Mouse (Mus musculus) kidney, postnatal 0 days (tissue): Measurements from ENCODE around the gene Gys2. TPM values are rescaled to one million over a fixed set of nuclear protein-coding genes. Genes with fewer than 3 reads are reported as not detected.
"Not testable (repeated sequence)": the region's sequence is repeated elsewhere in the genome, so short reads cannot be mapped to it uniquely, and the experiment has no call there.

Source experiments
- ATAC-seq: fragments of 200-750 bp; cut with Nextera tagmentation; replicated peaks from 2 replicates; pipeline ENCODE4 v1.8.0; 2017; ENCODE audit warnings: low read depth, moderate number of reproducible peaks, moderate TSS enrichment, moderate library complexity; ENCODE audit not compliant: low FRiP score
- DNase-seq: peaks from one replicate; pipeline ENCODE4 v3.0.0-alpha.2; 2016; ENCODE audit warnings: low spot score
- H3K27ac ChIP-seq: fragments of 300-500 bp; sonication (generic); 2 replicates; pipeline ENCODE4 v1.5.1; 2014; ENCODE audit warnings: mild to moderate bottlenecking
- H3K27me3 ChIP-seq: fragments of 300-500 bp; sonication (generic); 2 replicates; pipeline ENCODE4 v1.6.1; 2014; ENCODE audit warnings: low read length, mixed read lengths; ENCODE audit not compliant: insufficient read depth
- H3K36me3 ChIP-seq: fragments of 300-500 bp; sonication (generic); 2 replicates; pipeline ENCODE4 v1.6.1; 2014; ENCODE audit warnings: low read length, mixed read lengths; ENCODE audit not compliant: insufficient read depth
- H3K4me1 ChIP-seq: fragments of 300-500 bp; sonication (generic); replicated peaks from 2 replicates; pipeline ENCODE4 v1.6.1; 2014; ENCODE audit warnings: antibody characterized with exemption, low read length, mixed read lengths; ENCODE audit not compliant: insufficient read depth
- H3K4me2 ChIP-seq: fragments of 300-500 bp; sonication (generic); 2 replicates; pipeline ENCODE4 v1.6.1; 2014; ENCODE audit warnings: mild to moderate bottlenecking, low read length, moderate library complexity, mixed read lengths
- H3K4me3 ChIP-seq: fragments of 300-500 bp; sonication (generic); replicated peaks from 2 replicates; pipeline ENCODE4 v1.5.1; 2014; ENCODE audit warnings: low read depth, low read length
- H3K9ac ChIP-seq: fragments of 300-500 bp; sonication (generic); 2 replicates; pipeline ENCODE4 v1.6.1; 2014; ENCODE audit warnings: low read depth, low read length
- H3K9me3 ChIP-seq: fragments of 300-500 bp; sonication (generic); replicated peaks from 2 replicates; pipeline ENCODE4 v1.6.1; 2016; ENCODE audit warnings: low read length, inconsistent platforms, mixed read lengths
- CTCF ChIP-seq: IDR thresholded peaks from 2 replicates; pipeline ENCODE4 v1.5.1; 2016; ENCODE audit warnings: antibody characterized with exemption, low read depth, mild to moderate bottlenecking, moderate library complexity
- WGBS: fragments of 180-500 bp; shearing (Covaris S2); extraction: QIAGEN DNeasy Blood & Tissue Kit; methylation state at CpG from one replicate; pipeline ENCODE4 v1.1.7; 2014; 5-methylcytosine and 5-hydroxymethylcytosine counted together
- polyA plus RNA-seq: library from polyadenylated mRNA; unstranded; fragments of >200 nt; fragmentation: Nextera tagmentation; extraction: Ambion mirVana; gene quantifications from 2 replicates; pipeline ENCODE4 v1.2.1, GENCODE M21; 2015

Gys2 gene
- polyA plus RNA-seq, 1 experiment from 2014 or later: not detected

- 0 out of 2 replicates have a peak, but pooled peaks cover 2% of the 10 kb centered on the region for H3K4me1 ChIP-seq
- TF ChIP-seq CTCF: no peak
- H3K4me3 ChIP-seq: no peak overlapping the region
- H3K4me2 ChIP-seq: peak overlapping the region; percentile 30
- H3K9me3 ChIP-seq: no peaks in the 10 kb centered on the region
- ATAC-seq: peak; percentile 41
- H3K36me3 ChIP-seq: peaks cover 23% of the 10 kb centered on the region
- peak overlapping the region; percentile 62 for H3K27ac ChIP-seq
- DNase-seq: peak; percentile 52
- WGBS: 63% methylated on average over 10 of the region's 10 CpGs
- H3K9ac ChIP-seq: no peak overlapping the region
- no peaks in the 10 kb centered on the region for H3K27me3 ChIP-seq
Observed at GRCm38 (mm10) chr6:142502519-142503125, 29.7 kb upstream of the Gys2 start.

- H3K4me3 ChIP-seq, H3K9ac ChIP-seq, H3K4me2 ChIP-seq, H3K27me3 ChIP-seq, H3K9me3 ChIP-seq, H3K4me1 ChIP-seq, ATAC-seq, DNase-seq, H3K27ac ChIP-seq: not testable (repeated sequence)
- peaks cover 45% of the 10 kb centered on the region for H3K36me3 ChIP-seq
- WGBS: 97% methylated on average over 6 of the region's 6 CpGs
Observed at GRCm38 (mm10) chr6:142490114-142490513, 17.2 kb upstream of the Gys2 start.

DNA sequence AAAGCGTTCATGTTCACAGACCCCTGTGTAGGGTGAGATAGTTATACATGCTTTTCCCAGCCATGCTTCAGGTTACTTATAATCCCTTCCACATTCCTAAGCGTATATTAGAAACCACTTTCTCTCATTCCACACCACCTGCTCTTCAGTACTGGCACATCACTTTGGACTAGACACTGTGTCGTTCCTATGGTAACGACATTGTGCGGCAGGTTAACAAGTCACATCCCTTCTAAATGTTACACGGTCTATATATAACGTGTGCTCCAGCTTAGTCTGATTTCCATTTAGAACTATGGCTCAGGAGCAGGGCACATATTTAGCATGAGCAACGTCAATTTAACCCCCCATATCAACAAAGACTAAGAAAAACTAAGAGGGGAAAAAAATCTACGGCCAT, 14.7 kb upstream of the Gys2 start:
- Histone ChIP-seq H3K9ac (no peak overlapping the region), H3K9me3 (no peaks in the 10 kb centered on the region), H3K36me3 (peaks cover 24% of the 10 kb centered on the region), H3K4me3 (no peak overlapping the region), H3K27me3 (no peaks in the 10 kb centered on the region), H3K4me1 (no peaks in the 10 kb centered on the region), H3K27ac (no peak overlapping the region), H3K4me2 (no peak overlapping the region)
- DNase-seq (no peak), ATAC-seq (no peak)
- WGBS: 89% methylated on average over 9 of the region's 9 CpGs
- no peak for TF ChIP-seq CTCF

DNA sequence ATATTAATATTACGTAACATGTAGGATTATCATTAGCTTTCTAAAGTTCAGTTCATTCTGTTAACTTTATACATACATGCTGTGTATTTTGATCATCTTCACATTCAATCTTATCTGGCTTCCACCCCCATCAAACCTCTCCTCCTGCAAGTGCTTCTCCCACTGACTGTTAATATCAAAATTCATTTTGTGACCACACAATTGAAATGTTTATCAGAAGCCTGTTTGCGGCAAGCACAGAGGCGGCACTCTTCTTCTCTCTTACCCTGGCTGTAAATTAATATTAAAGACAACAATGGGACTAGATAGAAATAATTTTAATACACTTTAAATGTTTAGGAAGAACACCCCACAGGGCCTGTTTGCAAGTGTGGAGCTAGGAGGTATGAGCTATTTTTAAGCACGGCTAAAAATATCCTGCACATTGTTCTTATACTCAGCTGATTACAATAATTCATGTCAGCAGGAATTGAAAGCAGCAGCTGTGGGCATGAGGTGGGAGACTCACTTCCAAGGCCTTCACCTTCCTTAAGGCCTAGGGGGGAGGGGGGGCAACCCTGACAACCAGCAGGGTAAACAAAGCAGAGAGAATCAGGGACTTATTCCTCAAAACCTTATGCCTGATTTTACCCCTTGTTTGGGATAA, 12.7 kb upstream of the Gys2 start:
- no peak overlapping the region for H3K9ac ChIP-seq
- TF ChIP-seq CTCF: no peak
- WGBS: 85% methylated on average over 4 of the region's 4 CpGs
- H3K4me2 ChIP-seq: no peak overlapping the region
- H3K27me3 ChIP-seq: no peaks in the 10 kb centered on the region
- ATAC-seq: no peak
- H3K4me1 ChIP-seq: no peaks in the 10 kb centered on the region
- H3K4me3 ChIP-seq: no peak overlapping the region
- peaks cover 12% of the 10 kb centered on the region for H3K36me3 ChIP-seq
- H3K27ac ChIP-seq: no peak overlapping the region
- DNase-seq: no peak
- H3K9me3 ChIP-seq: no peaks in the 10 kb centered on the region

DNA sequence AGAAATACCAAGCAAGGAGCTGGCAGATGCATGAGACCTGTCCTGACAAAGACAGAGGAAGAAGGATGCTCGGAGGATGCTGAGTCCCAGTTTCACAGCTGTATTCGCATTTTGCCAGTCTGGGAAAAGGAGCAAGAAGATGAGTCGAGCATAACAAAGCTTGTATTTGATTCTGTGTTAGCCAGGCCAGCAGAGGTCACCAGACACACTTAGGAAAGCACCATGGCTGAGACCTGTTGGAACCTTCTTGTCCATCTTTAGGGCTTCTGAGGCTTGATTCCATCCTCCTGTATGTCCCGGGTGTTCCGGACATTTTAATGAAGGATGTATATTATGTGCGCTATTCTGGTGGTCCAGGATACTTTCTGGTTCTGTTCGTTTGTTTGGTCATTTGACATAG, 4.3 kb upstream of the Gys2 start:
- Histone ChIP-seq H3K4me1 (no peaks in the 10 kb centered on the region), H3K4me2 (no peak overlapping the region), H3K27ac (no peak overlapping the region), H3K9ac (no peak overlapping the region), H3K9me3 (no peaks in the 10 kb centered on the region), H3K27me3 (no peaks in the 10 kb centered on the region), H3K36me3 (no peaks in the 10 kb centered on the region), H3K4me3 (no peak overlapping the region)
- TF ChIP-seq CTCF: peak; percentile 61
- ATAC-seq (no peak), DNase-seq (peak; percentile 37)
- WGBS: 83% methylated on average over 7 of the region's 7 CpGs

- Histone ChIP-seq H3K27ac (no peak overlapping the region), H3K4me2 (no peak overlapping the region), H3K36me3 (no peaks in the 10 kb centered on the region), H3K9me3 (no peaks in the 10 kb centered on the region), H3K4me3 (no peak overlapping the region), H3K27me3 (no peaks in the 10 kb centered on the region), H3K4me1 (no peaks in the 10 kb centered on the region), H3K9ac (no peak overlapping the region)
- TF ChIP-seq CTCF: no peak
- ATAC-seq: no peak
- 87% methylated on average over 8 of the region's 8 CpGs for WGBS
- DNase-seq: no peak
Observed at GRCm38 (mm10) chr6:142471141-142471540, 1.8 kb downstream of the Gys2 start.
